In the genomic region with DNA sequence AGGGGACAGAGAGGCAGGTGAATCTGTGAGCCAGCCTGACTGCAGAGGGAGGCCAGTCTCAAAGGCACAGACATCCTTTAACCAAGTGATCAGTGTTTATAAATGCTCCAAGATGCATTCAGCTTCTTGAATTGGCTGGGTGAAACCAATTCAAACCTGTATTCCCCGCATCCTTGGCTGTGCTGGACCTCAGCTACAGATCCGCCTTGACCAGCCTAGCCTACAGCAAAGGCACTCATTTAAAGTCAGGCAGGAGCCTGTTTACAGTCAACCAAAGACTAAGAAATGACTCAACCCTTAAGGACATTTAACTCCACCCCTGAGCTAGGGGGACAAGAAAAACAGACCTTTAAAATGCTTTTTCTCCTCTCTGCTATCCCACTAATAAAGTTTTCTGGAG, we compare ENCODE assay signal across 18 mouse cellular contexts. TPM values are rescaled to one million over a fixed set of nuclear protein-coding genes. Genes with fewer than 3 reads are reported as not detected.
DNase-seq lines count a peak whose midpoint lies in the region; ATAC-seq and TF ChIP-seq lines count a peak whose summit lies in the region.
"Had no signal": no experiment of that assay in that cellular context is flagged by ENCODE, and none has a peak within 500 bp of the region (broad histone marks: within the 10 kb centered on the region; RNA-seq: fewer than 3 reads in every experiment).

No protein-coding gene starts in this region.

- no peak overlapping the region for H3K4me2 ChIP-seq in kidney, embryonic 16.5 days (replicated peaks; ENCODE audit: low read depth, low read length)
- peak overlapping the region; percentile 74 for H3K4me2 ChIP-seq in liver, embryonic 15.5 days
- H3K4me2 ChIP-seq: neural tube, embryonic 12.5 days had no signal

- 72% methylated on average over 2 of the region's 2 CpGs for WGBS in kidney, adult 2 months
- WGBS in kidney, embryonic 16.5 days, result 86% methylated on average over 2 of the region's 2 CpGs
- 87% methylated on average over 2 of the region's 2 CpGs for WGBS in liver, embryonic 15.5 days (ENCODE audit: insufficient replicate concordance)
- WGBS in lung, adult 2 months, result 80% methylated on average over 2 of the region's 2 CpGs

- peak; percentile 61 for DNase-seq in kidney, adult 2 months
- DNase-seq in ZHBTc4 (ENCODE audit: low read depth, low spot score), result peak; percentile 22
- DNase-seq in kidney, adult 9 months, result peak; percentile 52
- DNase-seq in frontal cortex, postnatal 25 days (ENCODE audit: low spot score in 2 of 2), result no peak
- no peak for DNase-seq in layer of hippocampus, adult 2 months (ENCODE audit: low spot score in 2 of 2)
- no peak for DNase-seq in lung, adult 2 months
- DNase-seq: cerebellum, adult 9-11 months; left cerebral cortex, postnatal 4 days; lung, postnatal 14 days; right cerebral cortex, postnatal 4 days; thymus, adult 2 months had no signal

- H3K9me3 ChIP-seq in kidney, embryonic 16.5 days (ENCODE audit: low read length), result peaks cover 7% of the 10 kb centered on the region
- H3K9me3 ChIP-seq in liver, embryonic 15.5 days (replicated peaks), result 0 out of 2 replicates have a peak, but pooled peaks cover 4% of the 10 kb centered on the region
- H3K9me3 ChIP-seq: neural tube, embryonic 12.5 days had no signal

- no peak for TF ChIP-seq POLR2A in kidney, adult 2 months (IDR thresholded peaks at IDR 0.05; ENCODE audit: low read depth, low read length)
- no peak for TF ChIP-seq POLR2A in lung, adult 2 months (IDR thresholded peaks at IDR 0.05; ENCODE audit: borderline replicate concordance, extremely low read depth, low read depth, low read length)

- no peak for TF ChIP-seq CTCF in kidney, adult 2 months (conservative IDR thresholded peaks at IDR 0.05; ENCODE audit: insufficient read depth, insufficient read length, low read depth, low read length)
- TF ChIP-seq CTCF in layer of hippocampus, adult 2 months (conservative IDR thresholded peaks at IDR 0.05), result no peak
- no peak for TF ChIP-seq CTCF in lung, adult 2 months (IDR thresholded peaks at IDR 0.05; ENCODE audit: insufficient read depth, low read length)

- peak overlapping the region; percentile 80; the same call in 1 of the 2 replicates for H3K27ac ChIP-seq in kidney, adult 2 months (ENCODE audit: insufficient read depth, low read depth, low read length)
- no peak overlapping the region for H3K27ac ChIP-seq in kidney, embryonic 16.5 days (ENCODE audit: low read length)
- H3K27ac ChIP-seq in liver, embryonic 15.5 days (replicated peaks), result peak overlapping the region; percentile 61; the same call in 1 of the 2 replicates
- H3K27ac ChIP-seq in layer of hippocampus, adult 2 months, result no peak overlapping the region
- H3K27ac ChIP-seq: midbrain, embryonic 10.5 days; neural tube, embryonic 12.5 days had no signal

- no peak overlapping the region for H3K9ac ChIP-seq in kidney, embryonic 16.5 days (replicated peaks; ENCODE audit: low read length)
- H3K9ac ChIP-seq in liver, embryonic 15.5 days, result peak overlapping the region; percentile 93; the same call in 1 of the 2 replicates
- H3K9ac ChIP-seq: neural tube, embryonic 12.5 days had no signal

- no peaks in the 10 kb centered on the region for H3K27me3 ChIP-seq in kidney, adult 2 months (replicated peaks; ENCODE audit: control insufficient read depth, insufficient read depth, low read length)
- no peaks in the 10 kb centered on the region for H3K27me3 ChIP-seq in kidney, embryonic 16.5 days (ENCODE audit: insufficient read depth, low read length)
- no peaks in the 10 kb centered on the region for H3K27me3 ChIP-seq in liver, embryonic 15.5 days
- H3K27me3 ChIP-seq: neural tube, embryonic 12.5 days; Patski had no signal

- no peak for ATAC-seq in kidney, embryonic 16.5 days (ENCODE audit: low FRiP score, low TSS enrichment)
- no peak for ATAC-seq in liver, embryonic 15.5 days (ENCODE audit: insufficient read depth)
- ATAC-seq: forebrain, embryonic 14.5 days; Patski had no signal

- H3K36me3 ChIP-seq in kidney, adult 2 months (ENCODE audit: control insufficient read depth, insufficient read depth, low read length), result peaks cover 7% of the 10 kb centered on the region
- peaks cover 19% of the 10 kb centered on the region for H3K36me3 ChIP-seq in kidney, embryonic 16.5 days (ENCODE audit: insufficient read depth, low read length)
- H3K36me3 ChIP-seq in liver, embryonic 15.5 days (replicated peaks), result peaks cover 33% of the 10 kb centered on the region

- no peaks in the 10 kb centered on the region for H3K4me1 ChIP-seq in kidney, adult 2 months (ENCODE audit: control insufficient read depth, insufficient read depth, low read length)
- H3K4me1 ChIP-seq in kidney, embryonic 16.5 days (ENCODE audit: insufficient read depth, low read length), result peaks cover 10% of the 10 kb centered on the region
- H3K4me1 ChIP-seq in liver, embryonic 15.5 days (replicated peaks), result peaks cover 33% of the 10 kb centered on the region
- H3K4me1 ChIP-seq in lung, adult 2 months (ENCODE audit: control insufficient read depth, insufficient read depth, low read length), result peaks cover 5% of the 10 kb centered on the region

- H3K4me3 ChIP-seq in kidney, adult 2 months (ENCODE audit: insufficient read depth, low read depth, low read length), result no peak overlapping the region
- H3K4me3 ChIP-seq in kidney, embryonic 16.5 days (ENCODE audit: low read length), result no peak overlapping the region
- H3K4me3 ChIP-seq in liver, embryonic 15.5 days (replicated peaks), result peak overlapping the region; percentile 17; the same call in 1 of the 2 replicates
- H3K4me3 ChIP-seq in layer of hippocampus, adult 2 months, result no peak overlapping the region
- H3K4me3 ChIP-seq in lung, adult 2 months (replicated peaks; ENCODE audit: extremely low read depth, low read depth, low read length), result no peak overlapping the region
- H3K4me3 ChIP-seq: midbrain, embryonic 10.5 days; neural tube, embryonic 12.5 days had no signal

RNA-seq across cellular contexts. Expression of gene Atp6v1e1, which starts 3.3 kb away (rescaled TPM):
- 418 and 428 TPM in 2 replicates for polyA plus RNA-seq in kidney, adult 2 months (2012; rRNA removed)
- 176 and 188 TPM in 2 replicates for polyA plus RNA-seq in kidney, embryonic 16.5 days (2015; fragmentation: Nextera tagmentation; extraction: Ambion mirVana)
- polyA plus RNA-seq in liver, embryonic 15.5 days (2015; fragmentation: Nextera tagmentation; extraction: Ambion mirVana), result 155 and 157 TPM in 2 replicates
- 100 to 1,000 TPM; 467 to 509 TPM for total RNA-seq in layer of hippocampus, adult 2 months (2021)
- 115 and 161 TPM in 2 replicates for polyA plus RNA-seq in lung, adult 2 months (2012; rRNA removed)

RNA-seq across cellular contexts. Expression of gene Bcl2l13, which starts 16.7 kb away (rescaled TPM):
- 23.3 and 27.5 TPM in 2 replicates for polyA plus RNA-seq in kidney, adult 2 months (2012; rRNA removed)
- polyA plus RNA-seq in kidney, embryonic 16.5 days (2015; fragmentation: Nextera tagmentation; extraction: Ambion mirVana), result 35.7 TPM in 2 replicates
- polyA plus RNA-seq in liver, embryonic 15.5 days (2015; fragmentation: Nextera tagmentation; extraction: Ambion mirVana), result 34.3 and 34.4 TPM in 2 replicates
- 10 to 100 TPM; 36.8 to 47.3 TPM for total RNA-seq in layer of hippocampus, adult 2 months (2021)
- polyA plus RNA-seq in lung, adult 2 months (2012; rRNA removed), result 17.3 and 21.1 TPM in 2 replicates

RNA-seq across cellular contexts. Expression of gene Slc25a18, which starts 45.9 kb away (rescaled TPM):
- 0.03 and 0.08 TPM in 2 replicates for polyA plus RNA-seq in kidney, adult 2 months (2012; rRNA removed)
- polyA plus RNA-seq in kidney, embryonic 16.5 days (2015; fragmentation: Nextera tagmentation; extraction: Ambion mirVana), result 0.09 and 0.16 TPM in 2 replicates
- 0.07 and 0.09 TPM in 2 replicates for polyA plus RNA-seq in liver, embryonic 15.5 days (2015; fragmentation: Nextera tagmentation; extraction: Ambion mirVana)
- total RNA-seq in layer of hippocampus, adult 2 months (2021), result 10 to 100 TPM; 57.4 to 61.9 TPM
- polyA plus RNA-seq in lung, adult 2 months (2012; rRNA removed), result 0.74 and 1.6 TPM in 2 replicates
- total RNA-seq: liver, adult 2 months had no signal
- polyA plus RNA-seq: liver, adult 2 months had no signal

Comparison
In these comparisons a context has a peak if more than half of its experiments do, and no peak if none do; other contexts are left out.
1. H3K27ac ChIP-seq: peak in kidney, adult 2 months (single experiment) and liver, embryonic 15.5 days (single experiment); none in kidney, embryonic 16.5 days (single experiment) and layer of hippocampus, adult 2 months (single experiment).
2. DNase-seq: peak in kidney, adult 2 months (single experiment), ZHBTc4 (single experiment) and kidney, adult 9 months (single experiment); none in frontal cortex, postnatal 25 days (0 of 2), layer of hippocampus, adult 2 months (0 of 2) and lung, adult 2 months (single experiment).